8 mouse cellular contexts compared by ENCODE assay signal in genomic region chr5:29772651-29773330, GRCm38 (mm10). TPM values are rescaled to one million over a fixed set of nuclear protein-coding genes. Genes with fewer than 3 reads are reported as not detected.
DNase-seq lines count a peak whose midpoint lies in the region; ATAC-seq lines count a peak whose summit lies in the region.

No protein-coding gene starts in this region.

- H3K27ac ChIP-seq in heart, embryonic 15.5 days = peak overlapping the region; percentile 62

- no peaks in the 10 kb centered on the region for H3K9me3 ChIP-seq in heart, embryonic 15.5 days (replicated peaks)

- no peaks in the 10 kb centered on the region; the same call in 1 of the 2 replicates for H3K36me3 ChIP-seq in heart, embryonic 15.5 days

- no peak overlapping the region for H3K4me3 ChIP-seq in heart, embryonic 15.5 days

- peak; percentile 45 to 53 for DNase-seq in heart, adult 18-20 months
- DNase-seq in heart, postnatal 14 days = no peak
- peak; percentile 36 for DNase-seq in 3T3-L1 (ENCODE audit: low read depth, low spot score)
- peak; percentile 65 for DNase-seq in cerebellum, adult 11 months
- no peak for DNase-seq in thymus, postnatal 25 days
- no peak for DNase-seq in urinary bladder, adult 2 months (ENCODE audit: low spot score)

- peak overlapping the region; percentile 10; the same call in 1 of the 2 replicates for H3K4me2 ChIP-seq in heart, embryonic 15.5 days

- ATAC-seq in heart, embryonic 15.5 days (replicated peaks; ENCODE audit: insufficient number of reproducible peaks, insufficient read depth, low FRiP score, low read depth) = peak; percentile 59; the same call in 1 of the 2 replicates
- no peak for ATAC-seq in erythroid progenitor cell, adult 5-6 weeks (replicated peaks; ENCODE audit: low FRiP score, poor library complexity, severe bottlenecking)

- intact Hi-C loops in heart, postnatal 14 days (cut with DNase I) = loop anchor here (5.0 kb wide), 1 partner anchor 240 kb away; the partner anchor contains the start of gene Il6

- H3K4me1 ChIP-seq in heart, embryonic 15.5 days (replicated peaks) = peaks cover 52% of the 10 kb centered on the region

- no peak overlapping the region for H3K9ac ChIP-seq in heart, embryonic 15.5 days

- no peaks in the 10 kb centered on the region for H3K27me3 ChIP-seq in heart, embryonic 15.5 days

- 48% methylated on average over 4 of the region's 4 CpGs for WGBS in heart, embryonic 15.5 days

RNA-seq across cellular contexts. Expression of gene Gm5129, which starts 37.1 kb away (rescaled TPM):
- total RNA-seq in heart, adult 18-20 months (2021) = 1 to 10 TPM in 1 of 2 experiments, not detected in 1; 1.3 TPM
- total RNA-seq in heart, postnatal 14 days (2021) = not detected
- polyA plus RNA-seq in heart, embryonic 15.5 days (2015; fragmentation: Nextera tagmentation; extraction: Ambion mirVana) = not detected in 2 replicates
- not detected in 2 replicates for polyA plus RNA-seq in urinary bladder, adult 2 months (2012; rRNA removed)
- total RNA-seq in erythroid progenitor cell, adult 5-6 weeks (2015; ENCODE audit: low replicate concordance) = 10.8 TPM in 1 of 2 replicates, not detected in the other
- not detected in 2 replicates for total RNA-seq in erythroid progenitor cell, adult 5-6 weeks (2017; ENCODE audit: low replicate concordance)

RNA-seq across cellular contexts. Expression of gene Dnajb6, which starts 37.3 kb away (rescaled TPM):
- total RNA-seq in heart, adult 18-20 months (2021) = 10 to 100 TPM; 72.3 to 75.7 TPM
- 10 to 100 TPM; 72.1 to 74.6 TPM for total RNA-seq in heart, postnatal 14 days (2021)
- polyA plus RNA-seq in heart, embryonic 15.5 days (2015; fragmentation: Nextera tagmentation; extraction: Ambion mirVana) = 93.2 and 95.6 TPM in 2 replicates
- polyA plus RNA-seq in urinary bladder, adult 2 months (2012; rRNA removed) = 92.2 and 100 TPM in 2 replicates
- 107 and 154 TPM in 2 replicates for total RNA-seq in erythroid progenitor cell, adult 5-6 weeks (2015; ENCODE audit: low replicate concordance)
- 111 and 121 TPM in 2 replicates for total RNA-seq in erythroid progenitor cell, adult 5-6 weeks (2017; ENCODE audit: low replicate concordance)

Comparison
In these comparisons a context has a peak if more than half of its experiments do, and no peak if none do; other contexts are left out.
1. DNase-seq: peak in heart, adult 18-20 months (2 of 2), 3T3-L1 (single experiment) and cerebellum, adult 11 months (single experiment); none in heart, postnatal 14 days (0 of 2), thymus, postnatal 25 days (single experiment) and urinary bladder, adult 2 months (single experiment).